Mouse (Mus musculus): ENCODE data around the gene 4930578G10Rik.
"Not testable (repeated sequence)": the region's sequence is repeated elsewhere in the genome, so short reads cannot be mapped to it uniquely, and the experiment has no call there.

4930578G10Rik gene

DNA sequence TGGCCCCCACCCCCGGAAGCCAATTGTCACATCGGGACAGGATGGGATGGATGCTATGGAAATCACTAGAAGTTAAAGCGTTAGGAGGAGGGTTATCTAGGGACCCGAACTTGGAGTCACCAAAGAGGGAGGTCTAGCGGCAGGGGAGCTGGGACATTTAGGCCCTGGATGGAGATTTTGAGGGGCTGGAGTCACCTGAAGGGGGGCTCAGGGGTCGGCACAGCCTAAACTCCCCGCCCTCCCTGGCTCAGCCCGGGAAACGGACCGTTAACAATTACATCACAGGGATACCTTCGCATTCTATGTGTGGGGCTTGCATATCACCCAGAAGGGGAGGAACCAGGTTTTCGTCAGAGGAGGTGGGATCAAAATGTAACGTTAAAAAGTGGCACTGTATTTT lies at the start of gene 4930578G10Rik:
4930578G10Rik (plus strand) TSS at position 301 of the 400 bp plus-strand sequence.
- DNase-seq (ENCODE audit: low spot score): not testable (repeated sequence)

DNA sequence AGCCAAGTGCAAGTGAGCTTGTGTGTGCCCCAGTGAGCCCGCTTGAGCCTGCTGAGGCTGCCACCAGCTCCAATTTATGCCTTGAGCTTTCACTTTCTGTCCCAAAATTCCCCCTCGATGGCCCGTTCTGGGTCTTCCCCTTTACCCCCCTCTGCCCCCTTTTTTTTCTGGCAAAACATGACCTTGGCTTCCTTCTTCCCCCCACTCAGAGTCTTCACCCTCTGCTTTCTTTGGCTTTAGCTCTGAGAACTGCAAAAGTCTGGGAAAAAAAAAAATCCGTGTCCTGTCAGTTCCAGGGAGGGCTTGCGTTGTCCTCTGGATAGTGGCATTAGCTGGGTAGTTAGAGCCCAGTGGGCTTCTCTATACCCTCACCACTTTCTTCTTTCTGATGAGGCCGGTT lies 21.1 kb downstream of the 4930578G10Rik start, which contains the start of gene Ccl19:
Ccl19 (minus strand) TSS at position 101 of the 400 bp plus-strand sequence.
- not testable (repeated sequence) for DNase-seq (ENCODE audit: low spot score)

DNA sequence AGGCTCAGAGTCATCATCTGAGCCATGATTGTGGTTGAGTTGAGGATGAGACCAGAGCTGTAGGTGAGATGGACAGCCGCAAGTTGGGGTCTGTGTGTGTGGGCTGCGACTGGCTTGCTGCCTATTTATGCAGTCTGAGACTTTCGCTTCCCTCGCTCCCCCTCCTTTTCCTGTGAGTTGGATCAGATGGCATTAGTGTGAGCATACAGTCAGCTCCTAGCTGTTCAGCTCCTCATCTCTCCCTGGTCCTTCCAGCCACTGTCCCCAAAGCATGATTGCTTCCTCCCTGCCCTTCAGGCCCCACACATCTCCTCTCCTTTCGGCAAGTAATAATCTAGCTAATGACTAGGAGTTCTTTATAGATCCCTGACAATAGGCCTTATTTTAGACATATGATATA lies 38.5 kb downstream of the 4930578G10Rik start, which contains the start of gene Ccl21a:
Ccl21a (minus strand) TSS at position 101 of the 400 bp plus-strand sequence.
- not testable (repeated sequence) for DNase-seq (ENCODE audit: low spot score)

DNA sequence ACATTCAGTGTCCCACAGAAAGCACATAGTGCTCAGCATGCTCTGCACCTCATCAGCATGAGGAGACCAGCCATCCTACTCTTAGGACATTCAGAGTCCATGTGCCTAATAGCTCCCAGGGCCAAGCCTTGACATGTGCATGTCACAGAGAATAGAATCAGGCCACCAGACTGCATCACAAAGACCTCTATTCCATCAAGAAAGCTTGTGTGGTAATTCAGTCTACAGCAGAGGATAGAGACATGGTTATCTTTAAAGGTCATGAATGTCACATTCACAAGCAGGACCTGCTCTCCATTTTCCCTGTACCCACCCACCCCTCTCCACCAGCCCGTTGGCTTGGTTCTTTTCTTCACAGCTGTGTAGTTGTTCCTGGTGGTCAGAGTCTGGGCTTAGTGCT lies 118.4 kb downstream of the 4930578G10Rik start, which contains the start of gene Fam205a1:
Fam205a1 (minus strand) TSS at position 101 of the 400 bp plus-strand sequence.
- DNase-seq (ENCODE audit: low spot score): not testable (repeated sequence)

DNA sequence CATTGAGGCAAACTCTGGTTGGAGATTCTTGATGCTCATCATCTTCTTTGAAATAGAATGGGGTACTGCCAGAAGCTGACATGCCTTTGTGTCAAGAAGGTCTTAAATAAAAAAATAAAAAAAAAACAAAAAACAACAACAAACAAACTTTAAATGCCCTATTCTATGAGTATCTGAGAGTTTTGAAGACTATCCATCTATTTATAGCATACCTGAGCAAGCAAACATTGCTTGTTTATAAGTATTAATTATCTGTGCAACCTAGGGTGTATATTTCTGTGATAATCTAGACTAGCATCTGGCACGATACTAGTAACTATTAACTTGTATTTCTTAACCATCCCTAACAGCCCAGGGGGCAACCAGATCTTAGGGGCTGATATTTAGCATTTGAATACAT lies 121.3 kb downstream of the 4930578G10Rik start, which contains the start of gene Gm12394:
Gm12394 (minus strand) TSS at position 101 of the 400 bp plus-strand sequence.
- DNase-seq (ENCODE audit: low spot score): not testable (repeated sequence)

DNA sequence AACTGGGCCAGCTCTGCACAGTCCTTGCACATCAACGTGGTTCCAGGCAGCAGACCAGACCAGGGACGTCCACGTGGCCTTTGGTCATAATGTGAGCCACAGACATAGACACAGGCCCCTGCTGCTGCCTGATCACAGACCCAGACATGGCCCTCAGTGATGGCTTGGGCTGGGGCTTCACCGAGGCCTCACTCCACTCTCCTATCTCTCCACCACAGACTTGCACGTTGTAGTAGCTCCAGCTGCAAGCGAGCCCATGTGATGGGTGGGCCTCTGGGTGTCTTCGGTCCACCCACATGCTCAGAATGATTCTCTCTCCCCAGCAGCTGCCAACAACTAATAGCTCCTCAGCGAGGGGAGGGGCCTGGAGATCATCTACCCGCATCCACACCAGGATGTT lies 125.1 kb downstream of the 4930578G10Rik start:
- DNase-seq (ENCODE audit: low spot score): not testable (repeated sequence)

DNA sequence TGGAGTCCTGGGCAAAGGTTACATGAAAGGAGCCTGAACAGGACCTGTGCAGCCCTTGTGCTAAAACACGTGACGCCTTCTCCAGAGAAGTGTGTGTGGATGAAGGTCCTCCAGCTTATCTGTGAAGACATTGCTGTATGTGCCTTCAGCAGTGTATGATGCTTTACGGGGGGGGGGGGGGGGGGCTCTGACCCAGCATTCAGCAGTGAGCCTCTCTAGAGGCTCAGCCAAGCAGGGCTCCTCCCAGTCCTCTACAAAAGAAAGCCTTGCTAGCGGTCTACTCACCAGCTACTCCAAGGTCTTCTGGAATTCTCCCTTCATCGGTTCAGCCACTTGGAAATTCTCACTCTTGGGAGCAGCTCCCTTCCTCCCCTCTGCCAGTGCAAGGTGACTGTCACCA lies 128.1 kb downstream of the 4930578G10Rik start:
- not testable (repeated sequence) for DNase-seq (ENCODE audit: low spot score)

DNA sequence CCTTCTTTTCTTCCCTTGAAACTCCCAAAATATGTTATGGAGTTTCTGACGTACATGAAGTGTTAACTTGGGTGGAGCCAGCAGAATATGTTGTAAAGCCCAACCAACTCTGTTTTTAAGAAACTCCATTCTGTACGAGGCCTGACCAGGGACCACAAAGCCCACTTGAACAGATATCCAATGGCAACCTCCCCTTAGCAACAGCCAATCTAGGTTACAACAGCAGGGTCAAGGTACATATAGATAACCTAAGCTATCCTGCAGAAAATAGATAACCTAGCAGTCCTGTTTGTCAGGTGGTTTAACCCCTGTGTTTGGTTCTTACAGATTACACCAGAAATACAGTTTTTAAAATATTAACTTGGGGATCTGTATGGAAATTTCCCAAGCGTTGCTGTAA lies 132.0 kb downstream of the 4930578G10Rik start:
- DNase-seq (ENCODE audit: low spot score): no peak

DNA sequence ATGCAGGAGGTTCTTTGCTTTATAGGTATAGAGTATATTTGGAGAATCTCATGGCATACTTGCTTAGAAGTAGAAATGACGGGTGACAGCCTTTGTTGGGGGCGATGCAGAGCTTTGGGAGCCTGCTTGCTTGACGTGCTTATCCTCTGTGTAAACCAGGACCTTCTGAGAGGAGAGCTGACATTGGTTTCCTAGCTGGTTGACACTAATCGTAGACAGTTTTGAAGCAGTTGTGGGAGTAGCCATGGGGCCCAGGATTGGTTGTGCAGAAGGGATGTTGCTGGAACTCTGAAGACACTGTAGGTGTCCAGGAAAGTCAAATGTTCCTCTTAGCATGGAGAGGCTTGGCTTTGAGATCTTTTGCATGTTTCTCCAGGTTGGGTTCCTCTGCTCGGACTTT lies 132.8 kb downstream of the 4930578G10Rik start:
- DNase-seq (ENCODE audit: low spot score): no peak

DNA sequence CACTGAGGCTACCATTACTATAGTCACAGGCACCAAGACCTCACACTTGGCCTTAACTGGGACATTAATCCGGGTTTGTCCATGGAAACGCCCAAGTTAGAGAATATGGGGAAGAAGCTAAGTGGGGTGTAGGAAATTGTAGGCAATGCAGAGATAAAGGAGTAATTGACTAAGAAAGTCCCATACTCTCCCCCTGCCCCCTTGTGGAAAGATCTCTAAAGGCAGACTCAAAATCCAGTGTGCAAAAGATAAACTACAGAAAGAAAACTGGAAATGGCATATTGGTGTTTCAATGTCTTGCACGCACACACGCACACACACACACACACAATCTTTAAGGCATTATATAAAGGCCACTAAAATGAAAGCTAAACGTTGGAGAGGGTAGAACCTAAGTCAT lies 135.4 kb downstream of the 4930578G10Rik start:
- no peak for DNase-seq (ENCODE audit: low spot score)

DNA sequence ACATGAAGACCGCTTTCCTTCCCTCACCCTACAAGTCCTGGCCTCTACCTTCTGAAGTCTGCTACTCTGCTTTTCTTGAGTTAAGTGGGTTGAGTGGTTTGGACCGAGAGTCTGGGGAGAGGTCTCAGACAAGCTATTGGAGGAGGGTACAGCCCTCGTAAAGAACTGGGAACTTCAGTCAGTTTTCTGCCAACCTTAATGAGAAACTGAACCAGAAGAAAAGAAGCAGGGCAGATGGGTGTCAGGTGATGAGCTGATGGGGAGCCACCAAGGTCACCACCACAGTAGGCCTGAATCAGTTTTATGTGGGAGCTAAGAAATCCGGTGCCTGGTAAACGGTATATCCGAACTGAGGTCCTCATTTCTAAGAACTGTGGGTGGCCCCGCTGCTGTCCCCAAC lies 136.8 kb downstream of the 4930578G10Rik start:
- no peak for DNase-seq (ENCODE audit: low spot score)

DNA sequence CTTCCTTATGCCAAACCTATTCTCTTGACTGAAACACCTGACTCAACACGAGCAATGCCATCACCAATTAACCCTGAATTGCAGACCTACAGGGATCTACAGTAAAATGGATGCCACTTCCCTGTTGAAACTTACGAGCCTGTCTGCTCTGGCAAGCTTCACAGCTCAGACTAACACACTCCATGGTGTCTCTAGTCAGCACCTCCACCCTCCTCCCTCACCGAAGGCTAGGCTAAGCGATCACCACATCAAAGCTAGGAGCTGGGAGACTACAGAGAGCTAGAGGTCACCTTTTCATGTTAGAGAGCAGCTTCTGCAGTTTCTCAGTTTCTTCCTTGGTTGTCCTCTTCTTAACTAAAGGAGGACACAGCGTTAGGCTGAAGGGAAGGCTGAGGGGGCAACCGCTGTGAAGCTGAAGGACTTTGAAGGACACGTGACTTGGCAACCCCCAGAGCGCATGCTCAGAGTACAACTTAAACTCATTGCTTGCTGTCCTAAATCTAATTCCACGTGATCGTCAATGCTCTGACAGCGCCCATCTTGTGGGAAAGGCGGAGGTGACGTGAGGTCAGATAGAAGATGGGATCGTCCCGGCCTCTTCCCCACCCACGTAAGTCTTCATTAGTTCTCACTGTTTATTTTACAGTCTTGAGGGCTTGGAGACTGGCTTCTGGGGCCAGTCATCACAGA lies 137.5 kb downstream of the 4930578G10Rik start:
- no peak for DNase-seq (ENCODE audit: low spot score)

DNA sequence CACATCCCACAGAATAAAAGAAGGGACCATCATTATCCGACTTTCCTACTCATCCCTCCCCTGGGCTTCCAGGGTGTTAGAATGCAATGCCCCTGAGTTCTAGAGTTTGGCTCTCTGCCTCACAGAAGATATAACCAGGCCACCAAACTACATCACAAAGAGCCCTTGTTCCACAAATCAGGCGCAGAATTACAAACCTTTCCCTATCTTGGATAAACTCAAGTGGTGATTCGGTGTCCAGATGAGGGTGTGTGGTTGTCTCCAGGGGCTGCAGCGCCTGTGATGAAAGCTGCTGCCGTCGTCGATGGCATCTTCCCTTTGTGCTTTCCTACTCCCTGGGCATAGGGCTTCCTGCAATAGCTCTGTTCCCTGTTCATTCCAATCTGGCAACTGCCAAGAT lies 138.8 kb downstream of the 4930578G10Rik start, which contains the start of gene Fam205c:
Fam205c (minus strand) TSS at position 101 of the 400 bp plus-strand sequence.
- DNase-seq (ENCODE audit: low spot score): no peak

DNA sequence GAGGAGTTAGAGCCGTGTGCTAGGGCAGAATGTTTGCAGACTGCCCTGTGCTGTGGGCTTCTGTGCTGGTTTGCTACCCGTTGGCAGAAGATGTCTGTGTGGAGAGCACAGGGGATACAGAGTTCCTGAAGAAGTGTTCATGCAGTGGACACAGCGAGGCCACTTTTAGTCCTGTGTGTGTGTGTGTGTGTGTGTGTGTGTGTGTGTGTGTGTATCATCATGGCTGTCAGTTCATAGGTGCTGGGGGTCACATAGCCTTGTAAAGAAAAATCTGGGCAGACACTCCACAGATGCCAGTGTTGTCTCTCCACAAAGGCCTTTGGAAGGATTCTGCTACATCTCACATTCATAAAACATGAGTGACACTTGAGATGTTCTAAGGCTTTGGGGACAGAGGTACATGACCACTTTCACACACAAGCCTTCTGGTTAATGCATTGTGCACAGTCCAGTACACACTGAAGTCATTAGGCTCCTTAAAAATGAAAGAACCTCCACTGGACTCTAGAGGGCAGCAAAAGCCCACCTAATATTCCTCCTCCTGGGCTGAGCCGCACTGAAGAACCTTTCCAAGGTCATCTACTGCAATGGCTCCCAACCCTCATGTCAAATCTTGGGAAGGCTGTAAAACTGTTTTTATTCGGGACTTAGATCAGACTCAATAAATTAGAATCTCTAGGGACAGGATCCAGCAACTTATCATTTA lies 141.4 kb downstream of the 4930578G10Rik start:
- peak; percentile 37 for DNase-seq (ENCODE audit: low spot score)

DNA sequence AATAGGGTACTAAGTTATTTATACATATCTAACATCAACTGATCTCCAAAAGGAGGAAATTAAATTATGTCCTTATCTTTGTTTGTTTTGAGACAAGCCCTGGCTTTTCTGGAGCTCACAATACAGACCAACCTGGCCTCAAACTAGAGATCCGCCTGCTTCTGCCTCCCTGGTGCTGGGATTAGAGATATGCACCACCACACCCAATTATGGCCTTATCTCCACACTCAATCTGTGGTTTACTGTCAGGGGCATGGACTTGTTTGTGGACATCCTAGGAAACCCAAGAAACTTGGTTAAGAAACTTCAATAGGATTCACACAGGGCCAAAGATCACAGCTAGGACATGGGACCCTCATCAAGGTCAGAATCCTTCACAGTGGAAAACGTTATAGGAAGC lies 142.3 kb downstream of the 4930578G10Rik start:
- no peak for DNase-seq (ENCODE audit: low spot score)

DNA sequence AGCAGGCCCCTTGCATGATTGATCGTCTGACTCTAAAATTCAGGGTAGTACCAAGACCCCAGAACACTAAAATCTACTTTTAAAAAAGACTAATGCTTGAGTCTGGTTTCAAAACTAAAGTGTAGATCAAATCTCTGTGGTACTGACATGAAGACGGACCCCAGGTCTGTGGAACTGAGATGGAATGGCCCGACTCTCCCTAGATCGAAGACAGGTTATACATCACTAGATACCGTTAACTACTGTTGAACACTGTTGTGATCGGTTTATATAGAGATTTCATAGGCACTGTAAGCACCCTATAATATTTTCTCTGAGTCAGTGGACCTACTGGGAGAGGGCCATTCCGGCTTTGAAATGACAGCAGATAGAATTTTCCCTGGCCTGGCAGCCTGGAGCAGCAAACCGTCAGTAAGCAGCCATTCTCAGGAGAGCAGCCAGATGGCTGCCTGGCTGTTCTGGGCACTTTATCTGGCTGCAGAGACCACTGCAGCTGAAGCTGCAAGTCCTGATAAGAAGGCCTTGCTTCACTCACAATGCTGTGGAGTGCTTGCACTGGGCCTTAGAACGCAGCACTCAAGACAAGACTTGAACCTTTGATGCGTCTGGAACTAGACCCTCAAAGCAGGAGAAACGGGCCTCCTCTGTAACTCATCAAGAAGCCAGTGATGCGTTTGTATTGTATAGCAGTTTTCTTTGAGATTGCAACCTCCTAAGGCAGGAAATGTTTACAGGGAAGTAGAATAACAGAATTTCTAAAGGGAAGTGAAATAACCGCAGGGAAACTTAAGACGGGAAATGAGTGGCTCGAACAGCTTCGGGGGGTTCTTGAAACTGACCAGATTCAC lies 144.7 kb downstream of the 4930578G10Rik start:
- no peak for DNase-seq (ENCODE audit: low spot score)

DNA sequence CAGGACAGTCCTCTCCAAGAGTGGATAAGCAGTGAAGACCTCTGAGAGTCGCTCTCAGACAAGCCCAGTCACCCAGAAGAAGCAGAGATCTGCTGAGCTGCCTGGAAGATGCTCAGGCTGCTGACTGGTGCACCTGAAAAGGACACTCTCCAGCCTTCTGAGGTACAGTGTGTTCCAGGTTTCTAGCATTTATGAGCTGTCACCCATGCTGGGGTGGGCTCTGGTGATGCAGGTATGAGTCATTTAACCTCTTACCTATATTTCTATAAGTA lies 145.3 kb downstream of the 4930578G10Rik start:
- DNase-seq (ENCODE audit: low spot score): no peak

DNA sequence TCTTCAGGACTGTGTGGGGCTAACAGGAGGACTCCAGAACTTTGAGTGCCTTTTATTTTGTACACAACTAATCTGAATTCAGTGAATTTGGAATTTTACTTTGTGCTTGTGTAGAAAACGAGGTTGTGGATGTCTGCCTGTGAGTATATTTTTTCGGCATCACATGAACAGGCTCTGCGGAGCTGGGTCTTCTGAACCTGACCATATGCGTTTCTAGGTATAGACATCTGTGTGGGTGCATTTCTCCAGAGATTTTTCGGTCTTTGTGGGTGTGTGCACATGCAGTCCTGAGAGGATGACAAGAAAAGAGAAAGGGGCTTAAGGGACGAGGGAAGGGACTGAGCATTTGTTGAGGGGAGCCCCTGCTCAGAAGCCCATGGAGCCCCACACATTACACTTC lies 151.6 kb downstream of the 4930578G10Rik start:
- no peak for DNase-seq (ENCODE audit: low spot score)

DNA sequence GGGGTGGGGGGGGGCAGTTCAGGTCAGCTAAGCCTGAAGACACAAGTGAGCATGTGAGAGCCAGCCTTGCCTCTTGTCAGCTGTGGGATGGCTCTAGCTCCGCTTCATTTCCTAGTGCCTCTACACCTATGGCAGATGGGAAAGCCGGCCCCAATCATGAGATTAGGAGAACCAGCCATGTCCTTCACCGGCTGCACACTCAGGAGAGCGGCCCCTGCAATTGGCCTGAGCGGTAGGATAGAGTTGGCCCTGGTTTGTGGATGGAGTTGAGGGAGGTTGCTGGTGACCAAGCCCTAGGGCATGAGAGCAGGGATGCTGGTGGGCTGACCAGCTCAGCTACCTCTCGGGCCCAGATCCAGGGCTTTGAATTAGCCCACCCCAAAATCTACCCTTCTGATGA lies 153.5 kb downstream of the 4930578G10Rik start:
- DNase-seq (ENCODE audit: low spot score): no peak

DNA sequence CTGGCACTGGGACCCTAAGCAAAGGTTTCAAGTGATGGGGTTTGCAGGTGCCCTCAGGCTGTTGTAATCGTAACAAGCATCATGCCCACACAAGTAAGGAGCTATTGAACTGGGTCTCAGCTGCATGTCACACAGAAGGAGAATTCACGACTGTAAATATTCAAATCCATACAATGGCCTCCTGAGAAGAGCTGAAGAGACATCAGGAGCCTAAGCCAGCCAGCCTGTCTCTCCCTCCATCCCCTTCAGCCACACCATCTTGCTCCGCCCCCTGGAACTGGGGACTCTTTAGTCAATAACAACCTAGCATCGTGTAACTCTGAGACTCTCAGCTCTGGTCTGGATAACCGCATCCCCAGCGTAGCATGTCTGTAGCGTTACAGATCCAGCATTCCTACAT lies 155.8 kb downstream of the 4930578G10Rik start:
- no peak for DNase-seq (ENCODE audit: low spot score)

DNA sequence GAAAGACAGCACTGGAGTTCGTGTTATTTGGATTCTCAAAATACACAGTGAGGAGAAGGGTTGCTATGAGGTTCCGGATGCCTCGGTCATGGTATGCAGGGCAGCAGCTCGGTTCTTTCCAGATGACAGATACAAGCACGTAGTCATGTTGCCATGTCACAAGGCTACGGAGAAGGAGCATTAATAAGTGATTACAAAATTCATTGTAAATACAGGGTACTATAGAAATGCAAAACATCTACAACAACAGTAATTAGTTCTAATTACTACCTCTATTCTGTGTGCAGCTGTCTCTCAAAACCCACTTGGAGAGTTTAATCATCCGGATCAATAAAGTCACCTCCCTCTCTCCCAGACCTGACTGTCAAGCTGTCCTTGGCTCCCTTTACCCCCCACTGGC lies 159.8 kb downstream of the 4930578G10Rik start:
- no peak for DNase-seq (ENCODE audit: low spot score)

Measured in layer of hippocampus, adult 9-10 months (tissue).